Mouse (Mus musculus) lung, embryonic 16.5 days (tissue): Measurements from ENCODE around the gene Pitpnm2. TPM values are rescaled to one million over a fixed set of nuclear protein-coding genes. Genes with fewer than 3 reads are reported as not detected.

ENCODE experiments used
- ATAC-seq: fragments of 200-750 bp; cut with Nextera tagmentation; 2 replicates; pipeline ENCODE4 v1.8.0; 2017; ENCODE audit warnings: low read depth, mild to moderate bottlenecking, moderate library complexity
- H3K27ac ChIP-seq: fragments of 300-500 bp; sonication (generic); 2 replicates; pipeline ENCODE4 v1.5.1; 2014; ENCODE audit warnings: mild to moderate bottlenecking, control low read depth, low read length
- H3K27me3 ChIP-seq: fragments of 300-500 bp; sonication (generic); 2 replicates; pipeline ENCODE4 v1.6.1; 2014; ENCODE audit warnings: low read depth, low read length, mixed read lengths; ENCODE audit not compliant: control insufficient read depth, insufficient read depth
- H3K36me3 ChIP-seq: fragments of 300-500 bp; sonication (generic); 2 replicates; pipeline ENCODE4 v1.6.1; 2014; ENCODE audit warnings: low read length; ENCODE audit not compliant: control insufficient read depth, insufficient read depth
- H3K4me1 ChIP-seq: fragments of 300-500 bp; sonication (generic); replicated peaks from 2 replicates; pipeline ENCODE4 v1.6.1; 2014; ENCODE audit warnings: low read length, mixed read lengths; ENCODE audit not compliant: control insufficient read depth, insufficient read depth
- H3K4me2 ChIP-seq: fragments of 300-500 bp; sonication (generic); 2 replicates; pipeline ENCODE4 v1.6.1; 2014; ENCODE audit warnings: low read depth, low read length, control low read depth
- H3K4me3 ChIP-seq: fragments of 300-500 bp; sonication (generic); 2 replicates; pipeline ENCODE4 v1.5.1; 2014; ENCODE audit warnings: mild to moderate bottlenecking, low read length, control low read depth
- H3K9ac ChIP-seq: fragments of 300-500 bp; sonication (generic); 2 replicates; pipeline ENCODE4 v1.6.1; 2014; ENCODE audit warnings: low read length, control low read depth
- H3K9me3 ChIP-seq: fragments of 300-500 bp; sonication (generic); 2 replicates; pipeline ENCODE4 v1.6.1; 2016; ENCODE audit warnings: low read length; ENCODE audit not compliant: control insufficient read depth
- WGBS: fragments of 180-500 bp; shearing (Covaris S2); extraction: QIAGEN DNeasy Blood & Tissue Kit; methylation state at CpG from one replicate; pipeline ENCODE4 v1.1.7; 2014; 5-methylcytosine and 5-hydroxymethylcytosine counted together
- polyA plus RNA-seq: library from polyadenylated mRNA; unstranded; fragments of >200 nt; fragmentation: Nextera tagmentation; extraction: Ambion mirVana; gene quantifications from 2 replicates; pipeline ENCODE4 v1.2.1, GENCODE M21; 2015

Gene Pitpnm2
- polyA plus RNA-seq, 1 experiment from 2014 or later = 6.6 TPM

DNA sequence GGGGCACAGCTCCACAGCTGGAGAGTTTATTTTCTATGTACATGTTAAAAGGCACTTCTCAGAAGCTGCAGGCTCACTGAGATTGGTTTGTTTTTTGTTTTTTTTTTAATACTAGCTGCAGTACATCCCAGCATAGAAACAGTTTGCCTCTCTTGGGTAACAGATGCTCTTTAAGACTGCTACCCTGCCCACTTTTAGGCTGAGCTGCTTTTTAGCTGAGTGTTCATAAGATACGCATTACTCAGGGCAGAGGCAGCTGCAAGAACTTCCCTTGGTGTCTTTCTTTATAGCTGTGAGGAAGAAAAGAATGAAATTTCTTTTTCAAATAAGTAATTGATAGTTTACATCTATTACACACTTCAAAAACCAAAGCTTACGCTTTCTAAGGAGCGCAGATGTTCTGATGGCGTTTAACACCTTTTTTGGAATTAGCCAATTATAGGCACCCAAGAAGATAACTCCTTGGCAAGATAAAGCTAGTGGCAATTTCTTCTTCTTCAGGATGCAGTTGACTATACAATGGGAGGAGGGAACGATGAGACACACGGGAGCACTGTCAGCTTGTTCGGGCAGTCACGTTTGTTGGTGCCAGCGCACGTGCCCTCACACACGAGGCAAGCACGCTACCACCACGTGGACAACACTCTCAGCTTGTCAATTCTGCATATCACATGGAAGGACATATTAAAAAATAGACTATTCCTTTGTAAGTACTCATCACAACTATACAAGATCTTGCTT, 3.2 kb upstream of the Pitpnm2 start:
- H3K36me3 ChIP-seq = peaks cover 12% of the 10 kb centered on the region; the same call in 1 of the 2 replicates
- no peak for ATAC-seq

DNA sequence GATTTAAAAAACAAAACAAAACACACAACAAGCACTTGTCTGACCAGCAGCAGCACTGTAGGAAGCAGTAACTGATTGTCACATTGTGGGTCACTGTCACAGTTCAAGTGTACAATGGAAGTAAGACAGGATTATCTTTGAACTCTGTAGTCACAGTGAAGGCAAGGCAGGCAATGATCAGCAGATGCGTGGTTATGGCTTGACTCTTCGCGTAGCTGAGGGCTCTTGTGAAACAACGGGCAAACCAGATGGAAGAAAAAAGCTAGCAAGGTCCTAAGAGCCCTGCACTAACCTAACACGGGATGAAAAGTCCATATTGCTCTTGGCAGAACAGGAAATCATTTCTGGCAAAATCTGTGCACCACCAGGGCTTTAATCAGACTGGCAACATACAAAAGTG, 1.5 kb upstream of the Pitpnm2 start:
- Histone ChIP-seq H3K9ac (no peak overlapping the region), H3K27ac (no peak overlapping the region), H3K4me3 (no peak overlapping the region), H3K9me3 (no peaks in the 10 kb centered on the region), H3K4me1 (peaks cover 22% of the 10 kb centered on the region), H3K27me3 (no peaks in the 10 kb centered on the region), H3K36me3 (0 out of 2 replicates have a peak, but pooled peaks cover 3% of the 10 kb centered on the region), H3K4me2 (no peak overlapping the region)
- WGBS = 79% methylated on average over 5 of the region's 5 CpGs
- ATAC-seq = no peak

More for the DNA sequence above, 3.2 kb upstream of the Pitpnm2 start:
- no peaks in the 10 kb centered on the region for H3K9me3 ChIP-seq
- 92% methylated on average over 13 of the region's 13 CpGs for WGBS
- no peak overlapping the region for H3K4me3 ChIP-seq
- H3K4me2 ChIP-seq = no peak overlapping the region
- H3K4me1 ChIP-seq = peaks cover 18% of the 10 kb centered on the region
- no peaks in the 10 kb centered on the region for H3K27me3 ChIP-seq
- no peak overlapping the region for H3K27ac ChIP-seq
- H3K9ac ChIP-seq = no peak overlapping the region

DNA sequence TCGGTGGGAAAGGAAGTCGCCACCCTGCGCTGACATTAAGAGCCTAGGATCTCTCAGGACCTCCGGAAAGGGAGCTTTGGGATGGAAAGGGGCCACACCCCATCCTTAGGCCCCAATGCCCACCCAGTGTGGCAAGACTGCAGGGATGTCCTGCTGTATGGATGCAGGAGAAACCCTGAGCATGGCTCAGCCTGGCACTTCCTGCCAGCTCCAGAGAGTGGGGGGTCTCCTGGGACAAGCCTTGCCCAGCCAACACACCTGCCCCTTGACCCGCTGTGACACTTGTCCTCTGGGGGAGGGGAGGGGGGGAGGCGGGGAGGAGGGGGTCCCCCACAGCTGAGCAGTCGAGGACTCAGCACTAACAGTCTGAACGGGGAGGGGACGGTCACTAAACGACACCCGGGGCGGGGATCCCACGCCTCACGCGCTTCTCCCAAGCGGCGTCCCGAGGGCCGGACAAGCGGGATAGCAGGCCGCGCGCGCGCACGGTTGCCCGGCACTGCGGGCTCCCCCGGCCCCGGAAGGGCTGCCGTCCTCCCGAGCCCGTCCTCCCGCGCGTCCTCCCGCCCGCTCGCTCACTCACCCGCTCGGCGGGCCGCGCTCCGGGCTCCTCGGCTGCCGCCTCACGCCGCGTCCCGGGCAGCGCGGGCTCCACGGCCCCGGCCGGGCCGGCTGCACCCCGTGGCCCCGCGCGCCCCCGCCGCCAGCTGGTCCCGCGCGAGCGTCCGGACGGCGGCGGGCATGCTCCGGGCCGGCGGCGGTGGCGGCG, 531 bp downstream of the Pitpnm2 start:
- WGBS = 1% methylated on average over 36 of the region's 77 CpGs
- Histone ChIP-seq H3K36me3 (peaks cover 8% of the 10 kb centered on the region; the same call in 1 of the 2 replicates), H3K27me3 (no peaks in the 10 kb centered on the region)

DNA sequence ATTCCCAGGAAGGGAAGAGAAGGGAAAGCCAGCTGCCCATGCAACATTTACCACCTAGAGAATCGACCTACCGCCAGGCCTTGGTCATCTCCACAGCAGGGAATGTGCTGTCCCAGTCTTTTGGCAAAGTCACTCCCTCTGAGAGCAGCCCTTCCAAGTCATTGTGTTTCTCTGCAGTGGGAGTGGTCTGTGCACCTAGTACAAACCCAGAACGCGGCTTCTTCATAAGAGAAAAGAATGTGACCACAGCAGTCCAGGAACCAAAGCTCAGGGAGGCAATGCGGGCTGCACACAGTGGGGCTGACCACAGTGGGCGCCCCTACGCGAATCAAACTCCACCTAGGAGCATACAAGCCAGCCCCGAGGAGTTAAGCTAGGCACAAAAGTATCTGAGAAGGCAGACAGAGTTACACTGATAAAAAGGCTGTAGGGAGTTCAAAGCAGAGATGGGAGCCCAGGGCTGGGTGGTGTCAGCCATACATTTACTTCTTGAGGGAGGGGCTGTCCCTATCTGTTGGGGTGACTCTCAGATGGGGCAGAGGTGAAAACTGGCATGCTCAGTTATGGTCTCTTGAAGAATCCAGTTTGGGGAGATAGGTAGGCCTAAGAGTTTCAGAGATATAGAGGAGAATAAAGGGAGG, 1.5 kb downstream of the Pitpnm2 start:
- H3K36me3 ChIP-seq = peaks cover 5% of the 10 kb centered on the region; the same call in 1 of the 2 replicates
- peak overlapping the region; percentile 85 for H3K4me2 ChIP-seq
- peaks cover 22% of the 10 kb centered on the region for H3K4me1 ChIP-seq
- H3K27me3 ChIP-seq = no peaks in the 10 kb centered on the region
- peak overlapping the region; percentile 72 for H3K4me3 ChIP-seq
- H3K27ac ChIP-seq = peak overlapping the region; percentile 89
- 0 out of 2 replicates have a peak, but pooled peaks have one; percentile 11 for ATAC-seq
- WGBS = 41% methylated on average over 9 of the region's 9 CpGs
- H3K9ac ChIP-seq = peak overlapping the region; percentile 84
- no peaks in the 10 kb centered on the region for H3K9me3 ChIP-seq

More for the DNA sequence above, 531 bp downstream of the Pitpnm2 start:
- peak overlapping the region; percentile 72 for H3K4me3 ChIP-seq
- H3K4me1 ChIP-seq = peaks cover 22% of the 10 kb centered on the region
- peak overlapping the region; percentile 84 for H3K9ac ChIP-seq
- peak; percentile 72 for ATAC-seq
- peak overlapping the region; percentile 89 for H3K27ac ChIP-seq
- H3K9me3 ChIP-seq = no peaks in the 10 kb centered on the region
- peak overlapping the region; percentile 85 for H3K4me2 ChIP-seq

DNA sequence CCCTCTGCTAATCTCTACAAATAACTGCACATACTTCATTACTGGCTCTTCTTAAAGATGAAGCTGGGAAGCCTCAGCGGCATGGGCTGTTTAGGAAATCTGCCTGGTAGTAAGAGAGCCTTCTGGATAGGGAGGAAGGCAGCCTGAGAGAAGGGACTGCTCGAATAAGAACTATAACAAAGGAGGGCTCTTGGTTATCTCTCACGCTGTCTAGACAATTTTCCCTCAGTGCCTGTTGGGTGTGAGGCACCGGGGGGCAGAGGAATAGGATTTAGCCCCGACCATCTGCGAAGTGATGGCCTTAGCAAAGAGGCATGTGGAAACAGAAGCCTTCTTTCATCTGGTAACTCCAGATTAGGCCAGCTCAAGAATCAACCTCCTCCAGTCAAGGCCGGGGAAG, 2.3 kb downstream of the Pitpnm2 start:
- peak overlapping the region; percentile 85 for H3K4me2 ChIP-seq
- no peak for ATAC-seq
- 51% methylated on average over 7 of the region's 7 CpGs for WGBS
- H3K9me3 ChIP-seq = no peaks in the 10 kb centered on the region
- no peak overlapping the region; the same call in 1 of the 2 replicates for H3K27ac ChIP-seq
- peaks cover 24% of the 10 kb centered on the region for H3K4me1 ChIP-seq
- no peaks in the 10 kb centered on the region for H3K27me3 ChIP-seq
- 0 out of 2 replicates have a peak overlapping the region, but pooled peaks have one; percentile 21 for H3K9ac ChIP-seq
- H3K36me3 ChIP-seq = peaks cover 5% of the 10 kb centered on the region; the same call in 1 of the 2 replicates
- H3K4me3 ChIP-seq = no peak overlapping the region

DNA sequence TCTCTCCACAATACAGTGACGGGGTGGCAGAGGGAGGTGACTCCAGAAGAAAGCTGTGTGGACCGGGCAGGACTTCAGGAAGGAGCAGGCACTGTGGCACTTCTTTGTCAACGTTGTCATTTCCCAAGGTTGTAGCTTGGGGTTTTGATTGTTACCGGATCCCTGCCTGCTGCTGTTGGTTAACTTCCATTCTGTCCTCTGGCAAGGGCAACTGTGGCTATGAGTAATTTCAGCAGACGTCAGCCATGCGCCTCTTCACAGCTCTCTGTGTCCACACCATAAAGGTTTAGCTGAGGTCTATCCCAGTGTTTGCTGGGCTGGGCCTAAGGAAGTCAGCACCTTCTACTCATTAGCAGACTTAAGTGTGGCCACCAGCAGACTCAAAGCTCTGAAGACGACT, 4.7 kb downstream of the Pitpnm2 start:
- Histone ChIP-seq H3K4me1 (peaks cover 32% of the 10 kb centered on the region), H3K4me2 (no peak overlapping the region), H3K36me3 (peaks cover 5% of the 10 kb centered on the region; the same call in 1 of the 2 replicates), H3K27ac (no peak overlapping the region), H3K4me3 (no peak overlapping the region), H3K9ac (no peak overlapping the region), H3K27me3 (no peaks in the 10 kb centered on the region), H3K9me3 (no peaks in the 10 kb centered on the region)
- WGBS = 84% methylated on average over 7 of the region's 7 CpGs
- no peak for ATAC-seq

DNA sequence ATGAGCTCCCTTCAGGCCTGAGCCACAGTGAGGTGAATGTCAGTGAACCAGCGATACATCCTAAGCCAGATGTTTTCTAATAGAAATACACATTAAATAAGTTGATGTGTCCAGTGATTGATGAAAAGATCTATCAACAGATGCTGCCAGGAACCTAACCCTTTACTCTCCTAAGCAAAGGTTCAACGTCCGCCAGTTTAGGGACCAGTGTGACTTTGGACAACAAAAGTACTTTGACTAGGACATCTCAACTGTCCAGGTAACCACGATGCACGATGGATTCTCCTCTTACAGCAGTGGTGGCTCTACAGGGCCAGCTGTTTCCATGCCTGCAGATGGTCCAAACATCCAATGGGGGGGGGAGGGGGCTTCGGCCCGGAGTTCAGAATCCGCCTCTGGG, 5.1 kb downstream of the Pitpnm2 start:
- H3K9ac ChIP-seq = no peak overlapping the region
- peaks cover 5% of the 10 kb centered on the region; the same call in 1 of the 2 replicates for H3K36me3 ChIP-seq
- H3K4me2 ChIP-seq = no peak overlapping the region
- ATAC-seq = no peak
- no peaks in the 10 kb centered on the region for H3K27me3 ChIP-seq
- no peaks in the 10 kb centered on the region for H3K9me3 ChIP-seq
- 92% methylated on average over 8 of the region's 8 CpGs for WGBS
- H3K27ac ChIP-seq = no peak overlapping the region
- H3K4me1 ChIP-seq = peaks cover 32% of the 10 kb centered on the region
- no peak overlapping the region for H3K4me3 ChIP-seq

DNA sequence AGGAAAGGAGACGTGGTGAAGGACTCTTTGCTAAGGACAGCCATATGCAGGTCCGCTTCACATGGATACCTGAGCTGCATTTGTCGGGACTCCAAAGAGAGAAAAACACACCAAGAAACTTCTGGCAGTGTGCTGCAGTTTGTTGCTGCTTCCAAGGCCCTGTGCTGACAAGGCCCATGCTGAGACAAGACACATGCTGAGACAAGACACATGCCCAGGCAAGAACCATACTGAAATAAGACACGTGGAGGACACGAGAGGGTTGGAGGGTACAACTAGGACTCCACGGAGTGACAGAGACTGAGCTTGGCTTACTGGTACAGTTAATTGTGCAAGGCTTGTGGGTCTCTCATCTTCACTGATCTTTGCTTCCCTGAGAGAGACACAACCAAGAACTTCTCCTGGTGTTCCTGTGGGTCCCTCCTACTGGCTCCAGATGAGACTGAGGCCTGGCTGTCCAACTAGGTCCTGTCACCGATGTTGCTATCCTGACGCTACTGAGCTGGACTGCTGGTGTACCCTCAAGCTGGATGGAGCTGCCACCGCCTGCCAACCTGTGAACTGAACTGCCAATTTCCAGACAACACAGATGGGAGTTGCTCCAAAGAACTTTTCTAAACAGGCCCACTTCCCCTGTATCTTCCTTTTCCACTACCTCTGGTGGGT, 6.2 kb downstream of the Pitpnm2 start:
- 81% methylated on average over 9 of the region's 9 CpGs for WGBS
- Histone ChIP-seq H3K27me3 (no peaks in the 10 kb centered on the region), H3K4me1 (peaks cover 25% of the 10 kb centered on the region), H3K4me3 (no peak overlapping the region), H3K27ac (no peak overlapping the region), H3K9me3 (no peaks in the 10 kb centered on the region), H3K4me2 (no peak overlapping the region), H3K36me3 (peaks cover 5% of the 10 kb centered on the region; the same call in 1 of the 2 replicates), H3K9ac (no peak overlapping the region)
- ATAC-seq = no peak
